Comparison of ENCODE assay signal across 8 mouse cellular contexts in genomic region chr12:33303384-33303770, GRCm38 (mm10).
DNase-seq lines count a peak whose midpoint lies in the region; ATAC-seq and TF ChIP-seq lines count a peak whose summit lies in the region.

No protein-coding gene starts in this region.

- no peak for TF ChIP-seq CTCF in cortical plate, adult 2 months (IDR thresholded peaks at IDR 0.05; ENCODE audit: extremely low read depth, insufficient read depth, low read length)

- H3K9ac ChIP-seq in heart, embryonic 15.5 days: no peak overlapping the region
- H3K9ac ChIP-seq in intestine, embryonic 16.5 days (ENCODE audit: low read depth, low read length): peak overlapping the region; percentile 71

- peaks cover 13% of the 10 kb centered on the region for H3K4me1 ChIP-seq in heart, embryonic 15.5 days (replicated peaks)
- H3K4me1 ChIP-seq in cortical plate, adult 2 months (ENCODE audit: control insufficient read depth, insufficient read depth, low read length): 0 out of 2 replicates have a peak, but pooled peaks cover 1% of the 10 kb centered on the region
- peaks cover 13% of the 10 kb centered on the region for H3K4me1 ChIP-seq in intestine, embryonic 16.5 days (ENCODE audit: control insufficient read depth, insufficient read depth, low read length)

- H3K27ac ChIP-seq in heart, embryonic 15.5 days: peak overlapping the region; percentile 53; the same call in 1 of the 2 replicates
- no peak overlapping the region for H3K27ac ChIP-seq in cortical plate, adult 2 months (ENCODE audit: insufficient read depth, low read length)
- H3K27ac ChIP-seq in intestine, embryonic 16.5 days (ENCODE audit: low read length): peak overlapping the region; percentile 80

- H3K27me3 ChIP-seq in heart, embryonic 15.5 days: no peaks in the 10 kb centered on the region
- no peaks in the 10 kb centered on the region for H3K27me3 ChIP-seq in intestine, embryonic 16.5 days (replicated peaks; ENCODE audit: control insufficient read depth, insufficient read depth, low read length)

- no peaks in the 10 kb centered on the region for H3K9me3 ChIP-seq in heart, embryonic 15.5 days (replicated peaks)
- H3K9me3 ChIP-seq in intestine, embryonic 16.5 days (ENCODE audit: control insufficient read depth, low read length): no peaks in the 10 kb centered on the region

- peak overlapping the region; percentile 57 for H3K4me3 ChIP-seq in heart, embryonic 15.5 days
- H3K4me3 ChIP-seq in cortical plate, adult 2 months (ENCODE audit: insufficient read depth, low read length): peak overlapping the region; percentile 50
- H3K4me3 ChIP-seq in intestine, embryonic 16.5 days (ENCODE audit: low read length): peak overlapping the region; percentile 58

- intact Hi-C loops in heart, postnatal 36 days (cut with DNase I): no loop called here

- no peak for TF ChIP-seq POLR2A in cortical plate, adult 2 months (IDR thresholded peaks at IDR 0.05; ENCODE audit: extremely low read depth, insufficient read depth, low read length)

- no peak for ATAC-seq in heart, embryonic 15.5 days (replicated peaks; ENCODE audit: insufficient number of reproducible peaks, insufficient read depth, low FRiP score, low read depth)
- ATAC-seq in intestine, embryonic 16.5 days: peak; percentile 43

- no peak for DNase-seq in heart, postnatal 36 days
- DNase-seq in lung, postnatal 36 days: peak; percentile 11
- no peak for DNase-seq in layer of hippocampus, adult 8-10 months (ENCODE audit: low spot score in 2 of 2)
- no peak for DNase-seq in layer of hippocampus, postnatal 10 days (ENCODE audit: low spot score in 2 of 2)
- DNase-seq in urinary bladder, adult 2 months (ENCODE audit: low spot score): no peak

- peak overlapping the region; percentile 85 for H3K4me2 ChIP-seq in heart, embryonic 15.5 days
- peak overlapping the region; percentile 76 for H3K4me2 ChIP-seq in intestine, embryonic 16.5 days (ENCODE audit: low read depth, low read length)

- 11% methylated on average over 9 of the region's 9 CpGs for WGBS in heart, embryonic 15.5 days
- 7% methylated on average over 9 of the region's 9 CpGs for WGBS in intestine, embryonic 16.5 days

- no peaks in the 10 kb centered on the region for H3K36me3 ChIP-seq in heart, embryonic 15.5 days
- no peaks in the 10 kb centered on the region for H3K36me3 ChIP-seq in intestine, embryonic 16.5 days (ENCODE audit: control insufficient read depth, insufficient read depth, low read length)
